Mouse (Mus musculus): ENCODE results near the gene Zfp775. TPM values are rescaled to one million over a fixed set of nuclear protein-coding genes. Genes with fewer than 3 reads are reported as not detected.
"Not testable (repeated sequence)": the region's sequence is repeated elsewhere in the genome, so short reads cannot be mapped to it uniquely, and the experiment has no call there.

Gene Zfp775
- total RNA-seq, 1 experiment from 2014 or later, result 2.1 TPM

DNA sequence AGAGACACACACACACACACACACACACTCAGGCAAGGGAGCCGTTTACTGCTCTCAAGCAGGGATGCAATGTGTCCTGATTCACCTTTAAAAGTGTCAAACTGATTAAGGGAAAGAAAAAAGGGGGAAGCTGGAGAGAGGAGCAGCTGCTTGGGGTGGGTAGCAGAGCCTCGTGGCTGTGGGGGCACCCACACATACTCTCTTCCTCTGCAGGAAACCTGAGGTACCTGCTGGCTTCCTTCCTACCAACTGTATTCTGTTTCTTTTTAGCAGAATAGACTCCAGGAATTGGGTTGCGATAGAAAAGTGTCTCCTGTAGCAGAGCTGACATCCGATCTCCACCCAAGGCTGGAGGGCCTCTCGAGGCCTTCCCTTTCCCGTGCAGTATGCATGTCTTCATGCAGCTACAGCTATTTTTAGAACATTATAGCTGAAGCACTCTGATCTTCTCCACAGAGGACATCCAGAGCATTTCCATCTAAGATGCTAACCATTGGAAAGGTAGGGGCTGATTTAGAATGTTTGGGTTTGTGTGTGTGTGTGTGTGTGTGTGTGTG, 12.6 kb upstream of the Zfp775 start, which contains the start of gene Gm45021:
TSS of gene Gm45021 (plus strand) at position 417 of the 557 bp plus-strand sequence.
- 0 out of 2 replicates have a peak, but pooled peaks have one; percentile 4 for ATAC-seq (replicated peaks; ENCODE audit: low read depth, poor library complexity, severe bottlenecking)

DNA sequence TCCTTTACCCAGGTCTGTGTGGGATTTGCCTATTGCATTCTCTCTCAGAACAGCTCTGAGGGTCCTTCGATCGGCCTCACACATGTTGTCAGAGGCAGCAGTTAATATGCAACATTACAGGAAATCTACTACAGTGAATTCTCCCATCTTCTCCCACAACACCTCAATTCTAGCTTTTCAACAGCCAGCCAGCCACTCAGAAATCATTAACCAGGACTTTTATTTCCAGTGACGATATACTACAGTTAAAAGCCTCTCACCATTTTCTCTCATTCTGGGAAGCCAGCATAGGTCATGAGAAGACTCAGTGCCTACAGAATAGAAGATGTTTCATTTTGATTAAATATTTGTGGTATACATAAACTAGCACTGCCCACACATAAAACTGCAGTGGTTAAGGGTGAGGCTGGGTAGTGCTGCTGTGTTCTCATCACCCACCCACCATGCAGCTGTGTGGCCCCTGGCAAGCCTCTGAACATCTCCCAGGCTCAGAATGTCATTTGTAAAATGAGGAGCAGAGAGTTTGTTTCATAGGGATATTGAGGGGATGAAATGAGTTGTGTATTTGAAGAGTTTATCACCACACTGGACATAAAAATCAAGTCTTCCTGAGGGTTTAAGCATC, 10.5 kb upstream of the Zfp775 start:
- ATAC-seq (replicated peaks; ENCODE audit: low read depth, poor library complexity, severe bottlenecking), result no peak

- ATAC-seq (replicated peaks; ENCODE audit: low read depth, poor library complexity, severe bottlenecking), result no peak
Measured at GRCm38 (mm10) chr6:48591871-48592270, 10.0 kb upstream of the Zfp775 start.

- ATAC-seq (replicated peaks; ENCODE audit: low read depth, poor library complexity, severe bottlenecking), result peak; percentile 77
Measured at GRCm38 (mm10) chr6:48593158-48594042, 8.5 kb upstream of the Zfp775 start, which contains the start of the genes Repin1 and Gm44965. Gene Repin1 (plus strand): TSS chr6:48593883. Gene Gm44965 (plus strand): TSS chr6:48593941.

- peak; percentile 7 for ATAC-seq (replicated peaks; ENCODE audit: low read depth, poor library complexity, severe bottlenecking)
Measured at GRCm38 (mm10) chr6:48594043-48594738, 7.7 kb upstream of the Zfp775 start.

GRCm38 (mm10) chr6:48595278-48595677, 6.6 kb upstream of the Zfp775 start:
- ATAC-seq (replicated peaks; ENCODE audit: low read depth, poor library complexity, severe bottlenecking), result no peak

GRCm38 (mm10) chr6:48596545-48597232, 5.2 kb upstream of the Zfp775 start:
- ATAC-seq (replicated peaks; ENCODE audit: low read depth, poor library complexity, severe bottlenecking), result no peak

DNA sequence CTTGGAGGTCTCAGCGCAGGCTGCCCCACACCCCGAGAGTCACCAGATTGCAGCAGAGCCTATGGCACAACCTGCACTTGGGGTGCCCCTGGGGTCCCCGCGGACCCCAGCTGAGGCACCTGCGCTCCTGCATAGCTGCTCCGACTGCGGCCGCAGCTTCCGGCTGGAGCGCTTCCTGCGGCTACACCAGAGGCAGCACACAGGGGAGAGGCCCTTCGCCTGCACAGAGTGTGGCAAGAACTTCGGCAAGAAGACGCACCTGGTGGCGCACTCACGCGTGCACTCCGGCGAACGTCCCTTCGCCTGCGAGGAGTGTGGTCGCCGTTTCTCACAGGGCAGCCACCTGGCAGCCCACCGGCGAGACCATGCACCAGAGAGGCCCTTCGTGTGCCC, 4.6 kb upstream of the Zfp775 start:
- ATAC-seq (replicated peaks; ENCODE audit: low read depth, poor library complexity, severe bottlenecking), result no peak

GRCm38 (mm10) chr6:48600594-48600993, 1.3 kb upstream of the Zfp775 start:
- ATAC-seq (replicated peaks; ENCODE audit: low read depth, poor library complexity, severe bottlenecking), result no peak

GRCm38 (mm10) chr6:48602080-48602741, 348 bp downstream of the Zfp775 start:
- ATAC-seq (replicated peaks; ENCODE audit: low read depth, poor library complexity, severe bottlenecking), result peak; percentile 21

DNA sequence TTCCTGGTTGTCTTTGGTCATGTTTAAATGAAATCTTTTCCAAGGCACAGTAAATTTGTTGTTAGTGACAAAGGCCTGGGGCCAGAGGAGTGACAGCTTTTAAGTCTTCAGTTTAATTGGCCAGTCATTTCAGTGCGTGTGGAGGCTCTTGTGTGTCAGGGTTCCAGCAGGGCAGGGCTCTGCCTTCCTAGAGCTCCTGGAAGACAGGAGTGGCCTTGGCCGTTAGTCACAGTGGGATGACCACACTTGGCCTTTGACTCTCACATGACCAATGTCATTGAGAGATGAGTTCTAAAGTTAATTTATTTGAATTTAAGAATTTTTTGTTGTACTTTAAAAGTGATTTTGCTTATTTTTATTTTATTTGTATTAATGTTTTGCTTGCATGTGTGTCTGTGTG, 6.3 kb downstream of the Zfp775 start:
- ATAC-seq (replicated peaks; ENCODE audit: low read depth, poor library complexity, severe bottlenecking), result no peak

- ATAC-seq (replicated peaks; ENCODE audit: low read depth, poor library complexity, severe bottlenecking), result peak; percentile 25; the same call in 1 of the 2 replicates
Measured at GRCm38 (mm10) chr6:48609512-48609911, 7.6 kb downstream of the Zfp775 start.

GRCm38 (mm10) chr6:48610657-48611056, 8.8 kb downstream of the Zfp775 start:
- ATAC-seq (replicated peaks; ENCODE audit: low read depth, poor library complexity, severe bottlenecking), result no peak

- ATAC-seq (replicated peaks; ENCODE audit: low read depth, poor library complexity, severe bottlenecking), result no peak
Measured at GRCm38 (mm10) chr6:48613464-48613863, 11.6 kb downstream of the Zfp775 start.

GRCm38 (mm10) chr6:48614756-48615155, 12.9 kb downstream of the Zfp775 start:
- no peak for ATAC-seq (replicated peaks; ENCODE audit: low read depth, poor library complexity, severe bottlenecking)

GRCm38 (mm10) chr6:48620031-48620430, 18.2 kb downstream of the Zfp775 start:
- no peak for ATAC-seq (replicated peaks; ENCODE audit: low read depth, poor library complexity, severe bottlenecking)

GRCm38 (mm10) chr6:48622186-48622843, 20.5 kb downstream of the Zfp775 start:
- ATAC-seq (replicated peaks; ENCODE audit: low read depth, poor library complexity, severe bottlenecking), result not testable (repeated sequence)

DNA sequence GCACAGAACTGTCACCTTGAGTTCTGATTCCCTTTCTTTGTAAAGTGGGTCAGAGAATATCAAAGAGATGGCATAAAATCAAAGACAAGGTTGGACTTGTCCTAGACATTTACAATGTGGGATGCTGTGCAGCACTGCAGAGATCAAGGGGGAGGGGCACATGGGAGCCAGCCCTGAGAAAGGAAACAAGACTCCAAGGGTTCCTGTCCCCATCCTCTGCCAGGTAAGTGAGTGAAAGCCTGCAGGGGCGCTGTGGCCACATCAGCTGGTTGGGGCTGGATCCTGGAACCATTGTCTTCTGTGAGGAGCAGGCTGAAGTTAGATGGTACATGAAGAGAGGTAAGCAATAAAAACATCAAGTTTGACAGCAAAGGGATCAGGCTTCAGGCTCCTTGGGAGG, 21.6 kb downstream of the Zfp775 start:
- ATAC-seq (replicated peaks; ENCODE audit: low read depth, poor library complexity, severe bottlenecking), result no peak

- no peak for ATAC-seq (replicated peaks; ENCODE audit: low read depth, poor library complexity, severe bottlenecking)
Measured at GRCm38 (mm10) chr6:48626464-48626863, 24.6 kb downstream of the Zfp775 start, which contains the start of gene AI854703. Gene AI854703 (plus strand): TSS chr6:48626764.

Data from common myeloid progenitor, adult 5-6 weeks (primary cell).